Mouse (Mus musculus) liver, embryonic 14.5 days (tissue): Measurements from ENCODE around the gene Chic2. TPM values are rescaled to one million over a fixed set of nuclear protein-coding genes. Genes with fewer than 3 reads are reported as not detected.

Experiments
- ATAC-seq: fragments of 200-750 bp; cut with Nextera tagmentation; 2 replicates; pipeline ENCODE4 v1.8.0; 2017; ENCODE audit warnings: moderate number of reproducible peaks, mild to moderate bottlenecking, moderate library complexity; ENCODE audit not compliant: insufficient read depth
- DNase-seq, 3 experiments: peaks; one replicate each; pipeline ENCODE4 v3.0.0-alpha.2; 2012 to 2013; ENCODE audit warnings: low read depth in 3 of 3, low spot score in 3 of 3
- H3K27ac ChIP-seq: fragments of 300-500 bp; sonication (generic); 2 replicates; pipeline ENCODE4 v1.5.1; 2014; ENCODE audit warnings: moderate library complexity, mild to moderate bottlenecking, control low read depth, inconsistent platforms
- H3K27me3 ChIP-seq: fragments of 300-500 bp; sonication (generic); 2 replicates; pipeline ENCODE4 v1.6.1; 2014; ENCODE audit warnings: mild to moderate bottlenecking, low read length, moderate library complexity; ENCODE audit not compliant: control insufficient read depth, insufficient read depth
- H3K36me3 ChIP-seq: fragments of 300-500 bp; sonication (generic); replicated peaks from 2 replicates; pipeline ENCODE4 v1.6.1; 2014; ENCODE audit warnings: low read depth; ENCODE audit not compliant: control insufficient read depth, insufficient read depth
- H3K4me1 ChIP-seq, 2 experiments: fragments of 200-500 bp in 1 of 2; fragments of 300-500 bp in 1 of 2; sonication (generic) in 1 of 2; replicated peaks; 2 replicates each; pipeline ENCODE4 v1.6.1; 2012 to 2014; ENCODE audit warnings: antibody characterized with exemption in 1 of 2, inconsistent platforms in 1 of 2, low read length in 1 of 2; ENCODE audit not compliant: control insufficient read depth in 2 of 2, insufficient read depth in 2 of 2
- H3K4me2 ChIP-seq: fragments of 300-500 bp; sonication (generic); 2 replicates; pipeline ENCODE4 v1.6.1; 2014; ENCODE audit warnings: low read depth, mild to moderate bottlenecking, control low read depth, moderate library complexity
- H3K4me3 ChIP-seq, 2 experiments: fragments of 200-500 bp in 1 of 2; fragments of 300-500 bp in 1 of 2; sonication (generic) in 1 of 2; 2 replicates each; pipeline ENCODE4 v1.5.1; 2012 to 2014; ENCODE audit warnings: low read depth in 2 of 2, low read length in 2 of 2, mild to moderate bottlenecking in 2 of 2, control low read depth in 1 of 2, inconsistent platforms in 1 of 2, moderate library complexity in 1 of 2; ENCODE audit not compliant: insufficient read depth in 1 of 2
- H3K9ac ChIP-seq: fragments of 300-500 bp; sonication (generic); replicated peaks from 2 replicates; pipeline ENCODE4 v1.6.1; 2014; ENCODE audit warnings: mild to moderate bottlenecking, control low read depth, moderate library complexity
- H3K9me3 ChIP-seq: fragments of 300-500 bp; sonication (generic); 2 replicates; pipeline ENCODE4 v1.6.1; 2016; ENCODE audit warnings: low read length, mixed read lengths; ENCODE audit not compliant: control insufficient read depth
- CTCF ChIP-seq: IDR thresholded peaks from 2 replicates; pipeline ENCODE4 v1.5.1; 2016; ENCODE audit warnings: antibody characterized with exemption, low read depth, control low read depth
- EP300 ChIP-seq: IDR thresholded peaks from 2 replicates; pipeline ENCODE4 v1.6.1; 2016; ENCODE audit warnings: antibody characterized with exemption, low read depth
- WGBS: fragments of 180-500 bp; shearing (Covaris S2); extraction: QIAGEN DNeasy Blood & Tissue Kit; methylation state at CpG from one replicate; pipeline ENCODE4 v1.1.7; 2014; ENCODE audit not compliant: insufficient replicate concordance; 5-methylcytosine and 5-hydroxymethylcytosine counted together
- polyA plus RNA-seq, 2 experiments: library from polyadenylated mRNA; depleted of rRNA in 1 of 2; stranded (reverse) in 1 of 2; unstranded in 1 of 2; fragments of >200 nt; fragmentation: Nextera tagmentation in 1 of 2; extraction: Ambion mirVana in 1 of 2; gene quantifications; 2 replicates each; pipeline versions ENCODE4 v1.2.1 to v1.2.3; 2012 to 2014

Chic2 gene
- polyA plus RNA-seq, 2 experiments = 10.5 to 19.3 TPM

DNA sequence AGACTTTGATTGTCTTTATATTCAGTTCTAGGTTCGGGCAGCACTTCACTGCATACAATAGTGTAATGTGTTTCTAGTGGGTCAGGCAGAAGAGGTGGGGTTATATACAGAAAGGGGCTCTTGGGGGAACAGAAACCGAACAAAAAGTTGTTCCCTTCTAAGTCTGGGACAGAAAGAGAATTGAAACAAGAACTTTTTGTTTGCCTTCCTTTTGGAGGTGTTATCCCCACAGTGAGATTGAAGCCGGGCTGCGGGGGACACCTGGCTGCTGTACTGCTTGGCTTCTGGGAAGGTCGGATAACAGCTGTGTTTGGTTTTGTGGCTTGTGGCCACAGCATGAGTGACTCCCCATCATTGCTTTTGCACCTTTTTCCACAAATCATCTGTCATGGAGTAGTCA lies 93.2 kb downstream of the Chic2 start:
- Histone ChIP-seq H3K4me3 (no peak overlapping the region), H3K27ac (no peak overlapping the region), H3K4me1 (no peaks in the 10 kb centered on the region), H3K27me3 (no peaks in the 10 kb centered on the region), H3K36me3 (no peaks in the 10 kb centered on the region), H3K9ac (no peak overlapping the region), H3K4me2 (no peak overlapping the region), H3K9me3 (no peaks in the 10 kb centered on the region)
- DNase-seq (no peak), ATAC-seq (no peak)
- 51% methylated on average over 5 of the region's 5 CpGs for WGBS
- TF ChIP-seq EP300 (no peak), CTCF (no peak)

DNA sequence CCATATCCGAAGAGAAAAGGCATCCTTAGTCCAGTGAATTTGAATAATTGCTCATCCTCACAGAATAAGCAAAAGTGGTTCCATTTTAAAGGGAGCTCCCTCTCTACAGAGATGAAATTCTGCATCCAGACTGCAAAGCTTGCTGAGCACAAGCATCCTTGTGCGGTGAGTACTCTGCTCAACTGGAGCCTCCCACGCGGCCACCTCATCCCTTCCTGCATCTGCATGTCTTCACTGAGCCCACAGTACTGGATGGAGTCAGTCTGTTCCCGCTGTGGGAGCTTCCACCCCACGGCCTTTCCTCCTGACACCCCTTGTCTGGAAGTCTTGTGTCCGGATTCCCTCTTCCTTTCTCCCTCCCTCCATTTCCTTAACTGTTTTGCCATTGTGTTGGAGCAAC lies 95.3 kb downstream of the Chic2 start:
- ATAC-seq = no peak
- no peaks in the 10 kb centered on the region for H3K9me3 ChIP-seq

DNA sequence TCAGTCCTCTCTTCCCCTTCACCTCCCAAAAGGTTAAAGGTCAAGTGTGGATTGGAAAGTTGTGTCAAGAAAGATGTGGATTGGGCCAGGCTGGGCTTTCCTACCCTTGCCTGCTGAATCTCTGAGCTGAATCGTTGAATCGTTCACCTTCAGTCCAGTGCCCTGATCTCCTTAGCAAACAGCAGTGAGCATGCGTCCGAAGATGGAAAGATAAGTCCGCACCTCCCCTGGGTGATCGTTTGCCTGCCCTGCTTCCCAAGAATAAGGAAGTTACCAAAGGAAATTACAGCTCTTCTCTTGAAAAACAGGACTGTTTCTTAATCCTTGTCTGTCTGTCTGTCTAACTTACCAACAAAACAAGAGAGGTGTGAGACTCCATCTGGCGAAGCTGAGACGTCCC lies 96.1 kb downstream of the Chic2 start:
- TF ChIP-seq CTCF (no peak), EP300 (no peak)
- Histone ChIP-seq H3K4me3 (no peak overlapping the region), H3K36me3 (no peaks in the 10 kb centered on the region), H3K4me1 (peaks cover 0 to 3% of the 10 kb centered on the region in 2 experiments; a peak in 1 of 4 replicates), H3K9ac (no peak overlapping the region), H3K27ac (no peak overlapping the region), H3K27me3 (no peaks in the 10 kb centered on the region), H3K4me2 (no peak overlapping the region), H3K9me3 (no peaks in the 10 kb centered on the region)
- DNase-seq = no peak
- WGBS = 22% methylated on average over 8 of the region's 8 CpGs
- ATAC-seq = no peak

More for the DNA sequence above, 95.3 kb downstream of the Chic2 start:
- Histone ChIP-seq H3K9ac (no peak overlapping the region), H3K36me3 (no peaks in the 10 kb centered on the region), H3K4me1 (no peaks in the 10 kb centered on the region), H3K4me3 (no peak overlapping the region), H3K27me3 (no peaks in the 10 kb centered on the region), H3K4me2 (no peak overlapping the region), H3K27ac (no peak overlapping the region)
- TF ChIP-seq EP300 (no peak), CTCF (no peak)
- 53% methylated on average over 7 of the region's 7 CpGs for WGBS
- DNase-seq = no peak

Other genes with a start within 250 kb of the Chic2 start
- not detected in 2 replicates for gene Gsx2, start 30.8 kb upstream of the Chic2 start, polyA plus RNA-seq (2012; rRNA removed)
- not detected in 2 replicates for gene Gsx2, start 30.8 kb upstream of the Chic2 start, polyA plus RNA-seq (2014; fragmentation: Nextera tagmentation; extraction: Ambion mirVana)
- gene Pdgfra, start 107.5 kb upstream of the Chic2 start, polyA plus RNA-seq (2012; rRNA removed) = 0.86 and 1.6 TPM in 2 replicates
- 1.2 and 1.8 TPM in 2 replicates for gene Pdgfra, start 107.5 kb upstream of the Chic2 start, polyA plus RNA-seq (2014; fragmentation: Nextera tagmentation; extraction: Ambion mirVana)